Mouse (Mus musculus): Measurements from ENCODE around the gene Rcvrn. TPM values are rescaled to one million over a fixed set of nuclear protein-coding genes. Genes with fewer than 3 reads are reported as not detected.

Rcvrn gene
- polyA plus RNA-seq, 1 experiment from 2014 or later: not detected

DNA sequence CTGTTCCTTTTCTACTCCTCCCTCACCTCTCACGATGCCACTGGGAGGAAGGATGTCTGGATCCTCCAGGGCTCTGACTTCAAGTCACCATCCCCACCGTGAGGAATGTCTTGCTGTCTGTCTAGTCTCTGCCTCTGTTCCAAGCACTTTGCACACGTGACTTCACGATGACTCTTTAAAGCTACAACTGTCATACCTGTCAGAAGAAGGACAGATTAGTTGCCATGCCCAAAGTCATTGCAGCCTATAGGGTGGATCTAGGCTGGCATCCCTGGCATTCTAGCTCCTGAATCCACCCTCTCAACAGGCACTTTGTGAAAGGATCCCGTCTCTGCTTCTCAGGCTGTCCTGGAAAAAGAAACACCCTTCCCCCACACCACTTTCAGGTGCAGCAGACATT lies 15.8 kb upstream of the Rcvrn start:
- Histone ChIP-seq H3K36me3 (no peaks in the 10 kb centered on the region), H3K4me1 (no peaks in the 10 kb centered on the region), H3K27ac (no peak overlapping the region), H3K9me3 (replicated peaks) (no peaks in the 10 kb centered on the region), H3K27me3 (no peaks in the 10 kb centered on the region), H3K4me3 (no peak overlapping the region), H3K4me2 (replicated peaks) (no peak overlapping the region), H3K9ac (no peak overlapping the region)
- 80% methylated on average over 4 of the region's 5 CpGs for WGBS
- ATAC-seq (ENCODE audit: low FRiP score): no peak

DNA sequence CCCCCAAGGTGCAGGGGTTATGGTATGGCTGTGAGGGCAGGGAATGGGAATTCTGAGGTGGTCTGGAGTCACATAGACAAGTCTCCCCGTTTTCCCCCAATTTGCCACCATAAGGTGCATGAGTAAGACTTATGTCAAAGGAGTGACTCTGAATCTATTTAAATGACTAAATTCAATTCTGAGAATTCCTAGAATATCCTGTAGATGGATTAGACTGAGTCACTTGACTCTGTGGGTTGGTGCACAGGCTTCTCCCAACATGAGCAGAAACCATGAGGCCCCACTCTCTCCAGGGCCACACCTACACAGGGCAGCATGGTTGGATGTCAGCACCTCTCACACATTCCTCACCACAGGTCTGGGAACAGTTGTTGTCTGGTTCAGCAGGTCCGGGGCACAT lies 15.2 kb upstream of the Rcvrn start:
- no peaks in the 10 kb centered on the region for H3K36me3 ChIP-seq
- H3K4me1 ChIP-seq: no peaks in the 10 kb centered on the region
- H3K4me2 ChIP-seq (replicated peaks): no peak overlapping the region
- H3K27me3 ChIP-seq: no peaks in the 10 kb centered on the region
- no peaks in the 10 kb centered on the region for H3K9me3 ChIP-seq (replicated peaks)
- H3K9ac ChIP-seq: no peak overlapping the region
- no peak overlapping the region for H3K4me3 ChIP-seq
- 92% methylated on average over 2 of the region's 2 CpGs for WGBS
- ATAC-seq (ENCODE audit: low FRiP score): no peak
- H3K27ac ChIP-seq: no peak overlapping the region

DNA sequence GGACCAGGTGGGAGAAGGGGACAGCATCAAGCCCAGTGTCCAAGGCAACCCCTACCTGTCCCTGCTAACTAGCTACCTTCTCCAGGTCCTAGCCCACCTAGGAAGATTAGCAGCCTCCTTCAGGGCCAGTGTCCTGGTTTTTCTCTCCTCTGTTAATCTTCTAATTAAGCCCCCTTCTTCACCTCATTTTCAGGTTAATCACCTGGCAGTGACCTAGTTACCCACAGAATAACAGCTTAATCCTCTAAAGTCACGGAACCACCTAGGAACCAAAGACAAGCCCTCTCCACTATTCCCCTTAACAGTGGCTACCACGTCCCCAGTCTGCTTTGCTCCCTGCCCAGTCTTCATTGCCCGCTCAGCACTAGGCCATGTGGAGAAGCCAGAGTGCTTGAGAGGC lies 13.3 kb upstream of the Rcvrn start:
- Histone ChIP-seq H3K4me3 (no peak overlapping the region), H3K27ac (no peak overlapping the region), H3K9me3 (replicated peaks) (no peaks in the 10 kb centered on the region), H3K36me3 (no peaks in the 10 kb centered on the region), H3K9ac (no peak overlapping the region), H3K27me3 (no peaks in the 10 kb centered on the region), H3K4me1 (no peaks in the 10 kb centered on the region), H3K4me2 (replicated peaks) (no peak overlapping the region)
- no peak for ATAC-seq (ENCODE audit: low FRiP score)
- 75% methylated on average over 3 of the region's 3 CpGs for WGBS

DNA sequence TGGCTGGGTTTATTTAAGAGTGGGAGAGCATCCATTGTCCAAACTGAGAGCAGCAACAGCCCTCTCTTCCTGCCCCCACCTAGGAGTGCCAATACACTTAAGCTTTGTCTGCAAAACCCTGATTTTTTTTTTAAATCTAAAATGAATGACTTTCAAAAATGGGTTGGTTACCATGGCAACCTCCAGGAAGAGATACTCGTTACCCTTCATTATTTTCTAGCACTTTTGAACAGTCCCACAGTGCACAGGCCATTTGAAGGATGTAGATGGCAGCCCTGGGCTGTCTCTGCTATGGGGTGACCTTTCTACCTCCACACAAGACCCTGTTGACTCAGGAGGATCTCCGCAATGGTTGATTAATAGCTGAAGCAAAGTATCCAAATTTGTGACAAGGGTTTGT lies 9.0 kb upstream of the Rcvrn start:
- WGBS: 72% methylated on average over 2 of the region's 2 CpGs

DNA sequence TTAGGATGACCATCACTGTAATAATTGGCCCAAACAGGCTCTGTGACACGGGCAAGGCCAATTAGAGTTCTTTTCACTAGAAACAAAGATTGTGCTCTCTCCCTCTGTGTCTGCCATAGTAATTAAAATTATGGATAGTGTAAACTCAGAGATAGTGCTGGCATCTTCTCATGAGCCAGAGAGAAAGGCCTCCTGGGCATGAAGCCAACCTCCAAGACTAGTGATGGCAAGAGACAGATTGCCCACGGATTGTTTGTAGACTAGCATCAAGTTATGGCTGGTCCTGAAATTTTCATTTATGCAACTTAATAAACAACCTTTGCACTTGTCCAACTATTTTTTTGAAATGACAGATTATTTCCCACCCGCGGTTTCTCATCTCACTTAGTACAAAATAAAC lies 17.9 kb downstream of the Rcvrn start:
- Histone ChIP-seq H3K4me3 (no peak overlapping the region), H3K4me2 (replicated peaks) (no peak overlapping the region), H3K9ac (no peak overlapping the region), H3K36me3 (no peaks in the 10 kb centered on the region), H3K9me3 (replicated peaks) (no peaks in the 10 kb centered on the region), H3K4me1 (no peaks in the 10 kb centered on the region), H3K27me3 (no peaks in the 10 kb centered on the region), H3K27ac (no peak overlapping the region)
- WGBS: 89% methylated on average over 4 of the region's 4 CpGs
- ATAC-seq (ENCODE audit: low FRiP score): no peak

More for the DNA sequence above, 9.0 kb upstream of the Rcvrn start:
- Histone ChIP-seq H3K9ac (no peak overlapping the region), H3K36me3 (no peaks in the 10 kb centered on the region), H3K27me3 (no peaks in the 10 kb centered on the region), H3K4me1 (no peaks in the 10 kb centered on the region), H3K4me2 (replicated peaks) (no peak overlapping the region), H3K9me3 (replicated peaks) (no peaks in the 10 kb centered on the region), H3K27ac (no peak overlapping the region), H3K4me3 (no peak overlapping the region)
- no peak for ATAC-seq (ENCODE audit: low FRiP score)

DNA sequence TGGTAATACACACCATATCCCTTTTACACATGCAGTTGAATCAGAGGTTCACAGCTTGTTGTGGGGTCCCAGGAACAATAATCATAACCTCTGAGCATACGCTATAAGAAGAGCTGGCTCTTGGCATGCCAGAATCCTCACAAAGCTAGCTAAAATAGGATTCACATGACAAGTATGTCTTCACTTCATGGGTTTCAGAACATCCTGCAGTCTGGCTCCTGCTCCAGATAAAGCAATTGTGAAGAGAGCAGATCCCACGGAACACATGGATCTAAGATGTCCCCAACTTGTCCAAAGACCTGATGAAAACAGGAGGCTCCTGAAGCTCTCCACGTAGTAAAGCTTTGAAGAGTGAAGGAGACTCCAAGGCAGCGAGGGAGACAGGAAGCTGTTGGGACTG lies 20.3 kb downstream of the Rcvrn start:
- H3K36me3 ChIP-seq: no peaks in the 10 kb centered on the region

DNA sequence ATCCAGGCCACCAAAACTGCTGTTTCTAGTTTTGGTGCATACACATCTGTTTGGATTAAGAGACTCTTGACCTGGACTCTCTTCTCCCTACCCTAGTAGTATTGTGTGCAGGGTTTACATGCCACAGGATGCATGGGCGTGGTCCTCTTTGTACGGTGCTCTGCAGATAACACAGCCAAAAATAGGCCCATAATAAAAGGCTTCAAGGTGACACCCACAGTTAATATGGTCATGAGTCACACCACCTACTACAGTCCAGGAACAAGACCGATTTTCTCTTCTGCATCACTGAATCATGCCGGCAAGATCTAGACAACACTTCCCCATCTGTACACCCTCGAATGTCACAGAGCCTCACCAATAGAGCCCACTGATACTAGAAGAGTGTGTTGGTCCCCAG lies 26.4 kb downstream of the Rcvrn start:
- Histone ChIP-seq H3K9me3 (replicated peaks) (no peaks in the 10 kb centered on the region), H3K4me3 (no peak overlapping the region), H3K27ac (no peak overlapping the region), H3K9ac (no peak overlapping the region), H3K4me2 (replicated peaks) (no peak overlapping the region), H3K36me3 (no peaks in the 10 kb centered on the region), H3K4me1 (no peaks in the 10 kb centered on the region), H3K27me3 (no peaks in the 10 kb centered on the region)
- no peak for ATAC-seq (ENCODE audit: low FRiP score)
- WGBS: 93% methylated on average over 5 of the region's 5 CpGs

More for the DNA sequence above, 20.3 kb downstream of the Rcvrn start:
- H3K27me3 ChIP-seq: no peaks in the 10 kb centered on the region
- no peak for ATAC-seq (ENCODE audit: low FRiP score)
- no peak overlapping the region for H3K4me2 ChIP-seq (replicated peaks)
- H3K4me1 ChIP-seq: no peaks in the 10 kb centered on the region
- 89% methylated on average over 4 of the region's 4 CpGs for WGBS
- no peaks in the 10 kb centered on the region for H3K9me3 ChIP-seq (replicated peaks)
- H3K27ac ChIP-seq: no peak overlapping the region
- no peak overlapping the region for H3K9ac ChIP-seq
- H3K4me3 ChIP-seq: no peak overlapping the region

DNA sequence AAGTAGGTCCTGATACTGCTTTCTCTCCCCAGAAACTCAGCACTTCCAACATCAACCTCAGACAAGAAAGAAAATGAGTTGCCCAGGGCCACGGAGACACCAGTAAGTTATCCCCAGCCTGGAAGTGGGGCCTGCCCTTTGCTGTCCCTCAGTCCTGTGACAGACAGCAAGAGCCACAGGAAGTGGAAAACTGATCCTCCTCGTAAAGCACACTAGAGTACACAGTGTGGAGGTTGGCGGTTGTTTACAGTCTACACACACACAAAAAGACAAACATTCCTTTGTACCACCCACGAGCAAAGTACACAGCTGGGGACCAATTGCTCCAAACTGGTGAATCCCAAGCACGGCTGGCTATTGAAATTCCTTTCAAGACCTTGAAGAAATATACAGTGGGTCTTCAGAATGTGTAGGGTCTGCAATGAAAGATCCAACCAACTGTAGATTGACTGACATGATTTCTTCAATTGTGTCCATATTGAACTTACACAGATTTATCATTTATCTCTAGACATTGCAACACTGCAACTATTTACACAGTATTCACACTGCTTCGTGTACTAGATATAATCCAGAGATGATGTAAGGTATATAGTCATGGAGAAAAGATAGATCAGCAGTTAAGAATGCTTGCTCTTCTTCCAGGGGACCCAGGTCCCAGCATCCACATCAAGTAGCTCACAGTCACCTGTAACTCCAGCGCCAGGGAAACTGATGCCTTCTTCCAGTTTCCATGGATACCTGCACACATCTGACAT lies 27.5 kb downstream of the Rcvrn start:
- no peaks in the 10 kb centered on the region for H3K36me3 ChIP-seq
- no peaks in the 10 kb centered on the region for H3K27me3 ChIP-seq
- H3K9ac ChIP-seq: no peak overlapping the region
- no peaks in the 10 kb centered on the region for H3K4me1 ChIP-seq
- no peaks in the 10 kb centered on the region for H3K9me3 ChIP-seq (replicated peaks)
- no peak for ATAC-seq (ENCODE audit: low FRiP score)
- H3K4me3 ChIP-seq: no peak overlapping the region
- H3K4me2 ChIP-seq (replicated peaks): no peak overlapping the region
- 59% methylated on average over 7 of the region's 7 CpGs for WGBS
- no peak overlapping the region for H3K27ac ChIP-seq

DNA sequence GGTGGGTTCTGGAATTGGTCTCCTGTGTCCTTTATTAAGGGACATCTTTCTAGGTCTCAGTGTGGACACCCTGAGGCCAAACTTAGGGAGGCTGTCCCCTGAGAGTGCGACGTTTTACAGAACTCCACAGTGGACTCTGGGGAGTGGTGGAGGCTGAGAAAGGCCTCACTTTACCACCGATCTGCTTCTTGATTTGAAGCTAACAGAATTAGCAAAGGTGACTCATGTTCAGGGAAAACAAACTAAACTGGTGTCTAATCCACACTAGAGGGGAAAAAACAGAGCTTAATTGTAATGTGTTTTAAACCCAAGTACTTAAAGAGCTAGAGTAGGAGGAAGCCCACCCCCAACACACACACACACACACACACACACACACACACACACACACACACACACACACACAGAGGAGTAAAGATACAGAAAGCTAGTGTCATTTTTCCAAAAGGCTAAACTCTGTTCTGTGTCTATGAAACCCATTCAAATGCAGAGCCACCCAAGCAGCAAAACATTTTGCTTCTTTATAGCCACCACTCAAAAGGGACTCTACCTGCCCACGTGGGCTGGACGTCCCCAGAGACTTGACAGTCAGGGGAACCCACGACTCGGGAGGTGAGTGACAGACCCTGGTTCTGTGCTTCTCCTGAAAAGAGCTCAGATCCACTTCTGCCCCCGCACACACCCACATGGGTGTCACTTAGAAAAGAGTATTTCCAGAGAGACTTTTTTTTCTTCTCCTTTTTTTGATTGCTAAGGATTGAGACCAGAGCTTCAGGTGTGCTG lies 28.3 kb downstream of the Rcvrn start:
- Histone ChIP-seq H3K4me1 (no peaks in the 10 kb centered on the region), H3K27ac (no peak overlapping the region), H3K9me3 (replicated peaks) (no peaks in the 10 kb centered on the region), H3K4me2 (replicated peaks) (no peak overlapping the region), H3K4me3 (no peak overlapping the region), H3K36me3 (no peaks in the 10 kb centered on the region), H3K27me3 (no peaks in the 10 kb centered on the region), H3K9ac (no peak overlapping the region)
- no peak for ATAC-seq (ENCODE audit: low FRiP score)
- 72% methylated on average over 8 of the region's 8 CpGs for WGBS

DNA sequence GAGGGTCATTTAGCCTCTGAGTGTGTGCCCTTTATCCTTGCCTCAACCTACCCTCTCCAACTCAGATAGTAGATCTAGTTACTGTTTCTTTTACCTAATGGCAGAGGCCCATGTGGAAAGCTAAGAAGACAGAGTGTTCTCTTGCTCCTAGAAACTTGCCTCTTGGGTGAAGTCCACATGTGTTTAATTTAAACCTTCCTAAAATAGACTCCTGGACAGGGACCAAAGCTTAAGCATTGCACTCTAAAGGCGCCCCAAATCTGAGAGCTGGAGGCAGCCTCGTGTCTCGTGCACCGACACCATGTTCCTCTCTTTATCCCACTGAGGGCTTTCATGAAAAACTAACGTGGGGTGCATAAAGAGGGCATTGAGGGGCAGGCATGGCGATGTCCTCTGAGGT lies 32.0 kb downstream of the Rcvrn start:
- no peaks in the 10 kb centered on the region for H3K36me3 ChIP-seq
- H3K4me2 ChIP-seq (replicated peaks): no peak overlapping the region
- no peaks in the 10 kb centered on the region for H3K9me3 ChIP-seq (replicated peaks)
- ATAC-seq (ENCODE audit: low FRiP score): no peak
- WGBS: 79% methylated on average over 6 of the region's 6 CpGs
- no peaks in the 10 kb centered on the region for H3K27me3 ChIP-seq
- no peaks in the 10 kb centered on the region for H3K4me1 ChIP-seq
- H3K27ac ChIP-seq: no peak overlapping the region
- H3K4me3 ChIP-seq: no peak overlapping the region
- H3K9ac ChIP-seq: no peak overlapping the region

DNA sequence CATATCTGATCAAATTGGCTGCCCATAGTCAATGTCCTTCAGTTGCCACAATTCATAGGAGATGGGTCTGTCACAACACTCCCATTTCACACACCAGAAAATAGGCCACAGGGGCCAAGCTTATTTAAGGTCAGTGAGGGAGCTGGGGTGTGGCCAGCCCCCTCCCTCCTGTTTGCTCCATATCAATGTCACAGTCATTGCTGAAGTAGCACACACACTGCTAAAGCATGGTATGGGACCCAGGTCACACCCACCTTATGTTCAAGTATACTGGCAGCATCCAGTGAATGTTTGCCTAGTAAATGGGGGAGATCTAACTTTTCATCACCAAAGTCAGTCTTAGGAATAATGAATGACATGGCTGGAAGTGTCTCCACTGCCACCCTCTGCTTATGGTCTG lies 33.6 kb downstream of the Rcvrn start:
- no peaks in the 10 kb centered on the region for H3K36me3 ChIP-seq

DNA sequence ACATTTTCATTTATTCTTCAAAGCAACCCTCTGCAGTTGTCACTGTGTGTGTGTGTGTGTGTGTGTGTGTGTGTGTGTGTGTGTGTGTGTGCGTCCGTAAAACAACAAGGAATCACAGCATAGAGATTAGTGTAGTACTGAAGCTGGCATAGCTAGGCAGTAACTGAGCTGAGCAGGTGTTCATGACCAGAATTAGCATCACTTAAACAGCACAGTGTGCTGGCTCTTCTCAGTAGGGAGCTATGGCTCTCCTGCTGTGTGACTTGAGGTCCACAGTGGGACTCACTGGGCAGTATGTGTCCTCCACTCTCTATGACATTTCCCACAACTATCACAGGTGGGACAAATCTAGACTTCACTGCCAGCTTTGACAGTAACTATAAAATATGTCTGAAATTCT lies 35.9 kb downstream of the Rcvrn start:
- 92% methylated on average over 2 of the region's 2 CpGs for WGBS
- Histone ChIP-seq H3K4me3 (no peak overlapping the region), H3K9me3 (replicated peaks) (no peaks in the 10 kb centered on the region), H3K27ac (no peak overlapping the region), H3K27me3 (no peaks in the 10 kb centered on the region), H3K9ac (no peak overlapping the region), H3K4me2 (replicated peaks) (no peak overlapping the region), H3K4me1 (no peaks in the 10 kb centered on the region), H3K36me3 (no peaks in the 10 kb centered on the region)
- ATAC-seq (ENCODE audit: low FRiP score): no peak

More for the DNA sequence above, 33.6 kb downstream of the Rcvrn start:
- Histone ChIP-seq H3K9ac (no peak overlapping the region), H3K9me3 (replicated peaks) (no peaks in the 10 kb centered on the region), H3K4me3 (no peak overlapping the region), H3K4me2 (replicated peaks) (no peak overlapping the region), H3K27ac (no peak overlapping the region), H3K27me3 (no peaks in the 10 kb centered on the region), H3K4me1 (no peaks in the 10 kb centered on the region)
- ATAC-seq (ENCODE audit: low FRiP score): no peak

DNA sequence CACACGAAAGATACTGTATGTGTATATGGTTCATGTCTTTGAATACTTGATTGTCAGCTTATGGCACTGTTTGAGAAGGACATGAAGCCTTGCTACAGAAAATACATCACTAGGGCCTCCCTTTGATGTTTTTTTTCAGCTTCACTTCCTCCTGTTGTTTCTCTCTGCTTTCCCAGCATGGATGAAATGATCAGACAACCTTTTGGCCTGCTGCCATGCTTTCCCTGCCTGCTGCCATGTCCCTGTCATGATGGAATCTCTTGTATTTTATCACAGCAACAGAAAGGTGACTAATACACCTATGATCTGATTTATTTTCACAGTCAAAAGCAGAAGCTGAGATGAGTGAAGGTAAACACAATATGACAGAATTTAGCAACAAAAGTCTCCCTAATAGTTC lies 38.6 kb downstream of the Rcvrn start:
- 87% methylated on average over 1 of the region's 1 CpGs for WGBS
- H3K4me2 ChIP-seq (replicated peaks): no peak overlapping the region
- H3K27ac ChIP-seq: no peak overlapping the region
- no peaks in the 10 kb centered on the region for H3K9me3 ChIP-seq (replicated peaks)
- no peaks in the 10 kb centered on the region for H3K27me3 ChIP-seq
- H3K9ac ChIP-seq: no peak overlapping the region
- H3K4me1 ChIP-seq: no peaks in the 10 kb centered on the region
- H3K36me3 ChIP-seq: no peaks in the 10 kb centered on the region
- ATAC-seq (ENCODE audit: low FRiP score): no peak
- H3K4me3 ChIP-seq: no peak overlapping the region

All from hindbrain, embryonic 12.5 days (tissue).